Comparison of ENCODE assay signal across 22 mouse cellular contexts in the genomic region with DNA sequence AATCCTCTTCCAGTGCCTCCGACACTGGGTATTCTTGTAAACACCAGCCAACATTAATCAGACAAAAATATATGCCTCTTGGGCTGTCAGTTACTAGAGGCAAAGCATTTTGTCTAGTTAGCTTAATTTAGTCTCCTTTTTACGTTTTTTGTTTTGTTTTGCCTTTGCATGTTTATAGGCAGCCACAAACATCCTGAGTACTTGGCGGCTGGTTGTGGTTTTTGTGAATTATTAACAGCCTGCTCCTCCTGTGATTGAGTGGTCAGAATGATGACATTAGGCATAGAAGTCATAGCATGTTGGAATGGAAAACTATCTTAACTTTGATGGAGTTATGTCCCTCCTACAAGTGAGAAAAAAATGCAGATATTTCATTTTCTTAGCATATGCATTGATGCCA. TPM values are rescaled to one million over a fixed set of nuclear protein-coding genes. Genes with fewer than 3 reads are reported as not detected.
"Had no signal": no experiment of that assay in that cellular context is flagged by ENCODE, and none has a peak within 500 bp of the region (broad histone marks: within the 10 kb centered on the region; RNA-seq: fewer than 3 reads in every experiment).

No protein-coding gene starts in this region.

- H3K4me2 ChIP-seq: hindbrain, embryonic 14.5 days; limb, embryonic 12.5 days; limb, embryonic 15.5 days; liver, embryonic 12.5 days; liver, embryonic 15.5 days; midbrain, embryonic 12.5 days; midbrain, embryonic 15.5 days; neural tube, embryonic 12.5 days; neural tube, embryonic 15.5 days had no signal

- H3K9ac ChIP-seq: hindbrain, embryonic 14.5 days; limb, embryonic 12.5 days; limb, embryonic 15.5 days; liver, embryonic 12.5 days; liver, embryonic 15.5 days; midbrain, embryonic 12.5 days; midbrain, embryonic 15.5 days; neural tube, embryonic 12.5 days; neural tube, embryonic 15.5 days had no signal

- ATAC-seq: hindbrain, postnatal 0 days; inflammation-experienced regulatory T-cells, adult 6 months; intestine, embryonic 16.5 days; liver, embryonic 12.5 days; midbrain, embryonic 15.5 days had no signal

- DNase-seq: left cerebral cortex, postnatal 4 days; lung, adult 2 months; lung, postnatal 14 days; right cerebral cortex, adult 18-20 months; right cerebral cortex, postnatal 14 days; right cerebral cortex, postnatal 4 days; thymus, postnatal 25 days had no signal

- H3K27ac ChIP-seq: hindbrain, embryonic 14.5 days; hindbrain, postnatal 0 days; kidney, postnatal 0 days; limb, embryonic 12.5 days; limb, embryonic 15.5 days; liver, embryonic 12.5 days; liver, embryonic 15.5 days; macrophage; midbrain, embryonic 12.5 days; midbrain, embryonic 15.5 days; neural tube, embryonic 12.5 days; neural tube, embryonic 15.5 days; stomach, postnatal 0 days had no signal

- H3K36me3 ChIP-seq: limb, embryonic 12.5 days; limb, embryonic 15.5 days; liver, embryonic 12.5 days; liver, embryonic 15.5 days; midbrain, embryonic 12.5 days; midbrain, embryonic 15.5 days; neural tube, embryonic 12.5 days; neural tube, embryonic 15.5 days had no signal

- H3K27me3 ChIP-seq: limb, embryonic 15.5 days; liver, embryonic 12.5 days; liver, embryonic 15.5 days; midbrain, embryonic 12.5 days; midbrain, embryonic 15.5 days; neural tube, embryonic 12.5 days; neural tube, embryonic 15.5 days had no signal

- H3K4me1 ChIP-seq: limb, embryonic 12.5 days; limb, embryonic 15.5 days; liver, embryonic 12.5 days; liver, embryonic 15.5 days; midbrain, embryonic 12.5 days; midbrain, embryonic 15.5 days; neural tube, embryonic 12.5 days; neural tube, embryonic 15.5 days had no signal

- H3K9me3 ChIP-seq: limb, embryonic 12.5 days; limb, embryonic 15.5 days; liver, embryonic 12.5 days; liver, embryonic 15.5 days; midbrain, embryonic 12.5 days; midbrain, embryonic 15.5 days; neural tube, embryonic 12.5 days; neural tube, embryonic 15.5 days had no signal

- H3K4me3 ChIP-seq: limb, embryonic 12.5 days; limb, embryonic 15.5 days; liver, embryonic 12.5 days; liver, embryonic 15.5 days; midbrain, embryonic 12.5 days; midbrain, embryonic 15.5 days; neural tube, embryonic 12.5 days; neural tube, embryonic 15.5 days had no signal

RNA-seq across cellular contexts. Expression of gene Vegfd, which starts 2.6 kb away (rescaled TPM):
- polyA plus RNA-seq: inflammation-experienced regulatory T-cells, adult 6 months; macrophage had no signal
